Mouse (Mus musculus) stomach, postnatal 0 days (tissue): ENCODE data around the gene Efcab2.

Experiments
- CTCF ChIP-seq: IDR thresholded peaks from 2 replicates; pipeline ENCODE4 v1.5.1; 2016; ENCODE audit warnings: antibody characterized with exemption, low read depth, mild to moderate bottlenecking, moderate library complexity
- EP300 ChIP-seq: optimal IDR thresholded peaks from 2 replicates; pipeline ENCODE3; 2016; ENCODE audit warnings: antibody characterized with exemption

- TF ChIP-seq CTCF (no peak), EP300 (no peak)
These were observed 17.1 kb upstream of the Efcab2 start for GRCm38 (mm10) chr1:178388802-178389201.
